Mouse (Mus musculus): ENCODE measurements at regions not wholly inside any gene's neighbourhood (a gene's known extent, or its start where the extent isn't known, plus 50 kb on each side); places are given as distances from the start of the nearest gene placed in this dataset.

- H3K27me3 ChIP-seq (ENCODE audit: control insufficient read depth, insufficient read depth, low read length) = no peaks in the 10 kb centered on the region
- H3K4me1 ChIP-seq (replicated peaks; ENCODE audit: control insufficient read depth, insufficient read depth, low read length) = no peaks in the 10 kb centered on the region
- H3K4me2 ChIP-seq (replicated peaks; ENCODE audit: low read depth, low read length) = no peak overlapping the region
- no peak overlapping the region for H3K9ac ChIP-seq (ENCODE audit: low read depth, low read length)
- no peak for DNase-seq (ENCODE audit: low spot score)
- no peaks in the 10 kb centered on the region for H3K36me3 ChIP-seq (ENCODE audit: control insufficient read depth, insufficient read depth, low read length)
- H3K9me3 ChIP-seq (ENCODE audit: control insufficient read depth, low read length) = no peaks in the 10 kb centered on the region
- H3K4me3 ChIP-seq (ENCODE audit: low read depth, low read length) = no peak overlapping the region
- H3K27ac ChIP-seq (ENCODE audit: low read depth, low read length) = no peak overlapping the region
- 90% methylated on average over 8 of the region's 8 CpGs for WGBS
- no peak for ATAC-seq (ENCODE audit: low FRiP score)
Observed at GRCm38 (mm10) chr2:159816344-159816743, 517.6 kb downstream of the Gm826 start.
